ENCODE assay signal across 19 mouse cellular contexts in the genomic region with DNA sequence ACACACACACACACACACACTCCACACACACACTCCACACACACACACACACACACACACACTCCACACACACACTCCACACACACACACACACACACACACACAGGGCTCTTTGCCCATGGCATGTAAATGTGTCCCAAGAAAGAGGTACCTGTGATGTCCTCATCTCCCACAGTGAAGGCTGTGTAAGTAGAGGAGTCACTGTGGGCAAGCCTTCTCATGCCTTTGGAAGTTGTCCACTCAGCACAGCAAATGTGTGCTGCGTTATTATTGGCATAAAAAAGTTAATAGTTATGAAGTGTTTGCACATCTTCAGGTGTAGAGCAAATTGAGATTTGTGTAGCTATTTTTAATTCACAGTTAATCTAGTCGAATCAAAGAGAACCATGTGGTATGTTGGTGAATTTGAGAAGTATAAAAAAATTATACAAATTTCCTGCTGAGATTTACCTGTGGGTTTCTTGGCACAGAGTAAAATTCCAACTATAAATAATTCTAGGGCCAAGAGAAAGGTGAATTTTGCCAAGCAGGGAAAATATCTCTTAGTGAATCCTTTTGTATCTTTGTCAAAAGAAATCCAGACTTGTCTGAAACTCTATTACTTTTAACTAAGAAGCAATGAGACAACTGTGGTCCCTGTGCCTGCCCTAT.
A peak's percentile ranks its signal among the peaks of the same experiment; 100 is the strongest.
DNase-seq lines count a peak whose midpoint lies in the region; ATAC-seq lines count a peak whose summit lies in the region.
"Had no signal": no experiment of that assay in that cellular context is flagged by ENCODE, and none has a peak within 500 bp of the region (broad histone marks: within the 10 kb centered on the region; RNA-seq: fewer than 3 reads in every experiment).

No protein-coding gene starts in this region.

- H3K9ac ChIP-seq in forebrain, embryonic 12.5 days, result 0 out of 2 replicates have a peak overlapping the region, but pooled peaks have one; percentile 4
- no peak overlapping the region for H3K9ac ChIP-seq in forebrain, embryonic 15.5 days (replicated peaks)
- H3K9ac ChIP-seq: embryonic facial prominence, embryonic 15.5 days; forebrain, postnatal 0 days; heart, embryonic 12.5 days; hindbrain, embryonic 14.5 days; intestine, embryonic 15.5 days had no signal

- no peak for ATAC-seq in forebrain, embryonic 12.5 days (ENCODE audit: low FRiP score)
- no peak for ATAC-seq in forebrain, embryonic 15.5 days (replicated peaks)
- ATAC-seq: forebrain, postnatal 0 days; intestine, embryonic 15.5 days had no signal

- peak; percentile 14 for DNase-seq in cerebellum, adult 8-10 months
- peak; percentile 24 to 53 for DNase-seq in cerebellum, postnatal 14 days
- no peak for DNase-seq in adrenal gland, postnatal 36 days
- DNase-seq in urinary bladder, postnatal 10 days (ENCODE audit: low spot score), result no peak
- DNase-seq: adrenal gland, adult 8-10 months; embryo, embryonic 11 days; forebrain, postnatal 0 days; gastrocnemius, adult 2 months; gastrocnemius, postnatal 25 days; kidney, adult 18-20 months had no signal

- H3K27me3 ChIP-seq in forebrain, embryonic 12.5 days, result no peaks in the 10 kb centered on the region
- H3K27me3 ChIP-seq in forebrain, embryonic 15.5 days, result no peaks in the 10 kb centered on the region
- H3K27me3 ChIP-seq: CH12.LX; embryonic facial prominence, embryonic 15.5 days; heart, embryonic 12.5 days; intestine, embryonic 15.5 days had no signal

- H3K27ac ChIP-seq in forebrain, embryonic 12.5 days, result no peak overlapping the region
- no peak overlapping the region for H3K27ac ChIP-seq in forebrain, embryonic 15.5 days (replicated peaks)
- H3K27ac ChIP-seq: embryonic facial prominence, embryonic 15.5 days; gastrocnemius, adult 2 months; hindbrain, embryonic 10.5 days; hindbrain, embryonic 14.5 days; intestine, embryonic 15.5 days had no signal

- no peak overlapping the region for H3K4me3 ChIP-seq in forebrain, embryonic 12.5 days (replicated peaks)
- H3K4me3 ChIP-seq in forebrain, embryonic 15.5 days, result no peak overlapping the region
- H3K4me3 ChIP-seq: embryonic facial prominence, embryonic 15.5 days; erythroblast, embryonic 14.5 days; gastrocnemius, adult 2 months; heart, embryonic 12.5 days; hindbrain, embryonic 10.5 days; intestine, embryonic 15.5 days had no signal

- no peak overlapping the region for H3K4me2 ChIP-seq in forebrain, embryonic 12.5 days
- H3K4me2 ChIP-seq in forebrain, embryonic 15.5 days (replicated peaks), result no peak overlapping the region
- H3K4me2 ChIP-seq: embryonic facial prominence, embryonic 15.5 days; heart, embryonic 12.5 days; hindbrain, embryonic 14.5 days; intestine, embryonic 15.5 days had no signal

- H3K9me3 ChIP-seq in forebrain, embryonic 12.5 days, result no peaks in the 10 kb centered on the region
- no peaks in the 10 kb centered on the region for H3K9me3 ChIP-seq in forebrain, embryonic 15.5 days
- H3K9me3 ChIP-seq: embryonic facial prominence, embryonic 15.5 days; heart, embryonic 12.5 days; hindbrain, embryonic 10.5 days; intestine, embryonic 15.5 days had no signal

- H3K36me3 ChIP-seq in forebrain, embryonic 12.5 days (replicated peaks), result no peaks in the 10 kb centered on the region
- no peaks in the 10 kb centered on the region for H3K36me3 ChIP-seq in forebrain, embryonic 15.5 days
- H3K36me3 ChIP-seq: embryonic facial prominence, embryonic 15.5 days; heart, embryonic 12.5 days; hindbrain, embryonic 10.5 days; intestine, embryonic 15.5 days had no signal

- no peaks in the 10 kb centered on the region for H3K4me1 ChIP-seq in forebrain, embryonic 12.5 days
- peaks cover 6% of the 10 kb centered on the region; the same call in 1 of the 2 replicates for H3K4me1 ChIP-seq in forebrain, embryonic 15.5 days
- H3K4me1 ChIP-seq: embryonic facial prominence, embryonic 15.5 days; heart, embryonic 12.5 days; hindbrain, embryonic 10.5 days; intestine, embryonic 15.5 days had no signal

- WGBS in forebrain, embryonic 12.5 days, result 90% methylated on average over 2 of the region's 2 CpGs
- 89% methylated on average over 2 of the region's 2 CpGs for WGBS in forebrain, embryonic 15.5 days

Comparison
In these comparisons a context has a peak if more than half of its experiments do, and no peak if none do; other contexts are left out.
1. DNase-seq: peak in cerebellum, adult 8-10 months (single experiment) and cerebellum, postnatal 14 days (2 of 2); none in adrenal gland, postnatal 36 days (0 of 2) and urinary bladder, postnatal 10 days (single experiment).